Mouse (Mus musculus): ENCODE measurements around the gene Me1. TPM values are rescaled to one million over a fixed set of nuclear protein-coding genes. Genes with fewer than 3 reads are reported as not detected.
A peak's percentile ranks its signal among the peaks of the same experiment; 100 is the strongest.
"Not testable (repeated sequence)": the region's sequence is repeated elsewhere in the genome, so short reads cannot be mapped to it uniquely, and the experiment has no call there.

Gene Me1
- total RNA-seq, 2 experiments from 2014 or later = 61.0 to 63.2 TPM

DNA sequence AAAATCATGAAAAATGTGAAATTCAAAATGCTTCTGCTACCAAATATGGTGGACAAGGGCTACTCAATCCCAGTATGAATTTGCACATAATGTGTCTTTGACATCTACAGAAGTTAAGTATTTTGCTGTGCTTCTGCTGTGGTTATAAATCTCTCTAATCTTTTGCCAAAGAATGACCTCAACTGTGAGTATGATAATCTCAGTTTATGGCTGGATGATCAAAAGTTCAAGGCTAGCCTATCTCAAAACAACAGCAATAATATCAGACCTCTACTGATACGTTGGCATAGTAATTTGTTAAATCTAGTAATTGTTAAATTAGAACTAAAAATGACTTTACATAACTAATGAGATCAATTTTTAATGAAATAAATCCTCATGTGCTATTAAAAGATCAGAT is 80.0 kb downstream of the Me1 start:
- DNase-seq (ENCODE audit: low spot score in 2 of 2) = no peak

DNA sequence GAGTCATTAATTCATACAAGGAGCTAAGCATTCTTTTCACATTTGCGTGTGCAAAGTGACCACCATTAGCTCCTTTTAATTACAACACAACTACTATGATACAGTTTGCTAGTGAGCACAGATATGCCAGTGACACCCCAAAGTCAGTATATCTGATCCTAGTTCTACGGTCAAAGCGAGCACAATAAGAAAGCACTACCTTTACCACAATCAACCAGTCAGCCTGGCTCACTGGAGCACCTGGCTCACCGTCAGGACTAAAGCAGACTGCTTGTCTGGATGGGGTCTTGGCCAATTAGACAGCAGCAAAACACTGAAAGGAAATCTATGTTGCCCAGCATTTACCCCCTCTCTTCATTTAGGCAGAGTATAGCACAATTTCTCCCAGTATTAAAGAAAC is 83.7 kb downstream of the Me1 start:
- DNase-seq (ENCODE audit: low spot score in 2 of 2) = no peak

DNA sequence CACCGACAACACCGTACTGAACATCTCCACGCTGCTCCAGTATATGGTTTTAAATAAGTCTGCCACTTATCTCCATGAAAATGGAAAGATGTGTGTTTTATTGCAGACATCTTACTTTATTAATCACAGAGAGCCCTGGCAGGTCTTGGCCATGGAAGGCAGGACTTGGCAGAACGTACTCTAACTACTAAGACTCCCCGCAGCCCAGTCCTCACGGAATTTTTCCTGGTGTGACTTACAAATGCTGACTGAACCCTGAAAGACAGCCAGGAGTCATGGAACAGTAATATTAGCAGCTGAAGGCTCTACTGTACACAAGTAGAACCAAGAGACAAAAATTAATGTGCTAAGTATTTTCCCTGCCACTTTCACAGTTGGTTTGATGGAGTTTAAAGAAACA is 90.0 kb downstream of the Me1 start:
- DNase-seq (ENCODE audit: low spot score in 2 of 2) = no peak

DNA sequence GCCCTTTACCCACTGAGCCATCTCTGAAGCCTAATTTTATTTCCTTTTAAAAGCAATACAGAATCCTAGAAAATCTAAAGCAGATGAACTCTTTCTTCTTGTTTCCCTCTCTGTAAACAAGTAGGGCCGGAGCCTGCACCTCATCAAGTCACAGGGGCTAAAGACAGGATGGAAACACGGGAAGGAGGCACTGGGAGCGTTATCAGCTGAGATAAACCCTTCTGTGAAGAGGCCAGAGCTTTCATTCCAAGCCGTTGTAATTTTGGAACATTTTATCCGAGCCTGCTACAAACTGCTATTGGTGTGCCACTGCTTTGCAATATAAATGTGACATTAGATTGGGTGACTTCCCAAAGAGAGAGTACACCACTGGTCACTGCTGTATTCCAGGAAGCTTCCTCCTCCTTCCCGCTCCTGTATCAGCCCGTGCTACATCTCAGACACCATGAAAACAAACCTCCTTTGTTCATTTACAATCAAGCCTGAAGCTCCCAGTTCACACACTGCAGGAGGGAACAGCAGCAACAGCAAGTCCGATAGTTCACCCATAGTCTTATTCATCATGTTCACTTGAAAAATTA is 95.9 kb downstream of the Me1 start:
- DNase-seq (ENCODE audit: low spot score in 2 of 2) = no peak

DNA sequence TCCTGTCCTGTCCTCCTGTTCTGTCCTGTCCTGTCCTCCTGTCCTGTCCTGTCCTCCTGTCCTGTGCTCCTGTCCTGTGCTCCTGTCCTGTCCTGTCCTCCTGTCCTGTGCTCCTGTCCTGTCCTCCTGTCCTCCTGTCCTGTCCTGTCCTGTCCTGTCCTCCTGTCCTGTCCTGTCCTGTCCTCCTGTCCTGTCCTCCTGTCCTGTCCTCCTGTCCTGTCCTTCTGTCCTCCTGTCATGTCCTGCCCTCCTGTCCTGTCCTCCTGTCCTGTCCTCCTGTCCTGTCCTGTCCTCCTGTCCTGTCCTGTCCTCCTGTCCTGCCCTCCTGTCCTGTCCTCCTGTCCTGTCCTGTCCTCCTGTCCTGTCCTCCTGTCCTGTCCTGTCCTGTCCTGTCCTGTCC is 98.8 kb downstream of the Me1 start:
- DNase-seq (ENCODE audit: low spot score in 2 of 2) = not testable (repeated sequence)

DNA sequence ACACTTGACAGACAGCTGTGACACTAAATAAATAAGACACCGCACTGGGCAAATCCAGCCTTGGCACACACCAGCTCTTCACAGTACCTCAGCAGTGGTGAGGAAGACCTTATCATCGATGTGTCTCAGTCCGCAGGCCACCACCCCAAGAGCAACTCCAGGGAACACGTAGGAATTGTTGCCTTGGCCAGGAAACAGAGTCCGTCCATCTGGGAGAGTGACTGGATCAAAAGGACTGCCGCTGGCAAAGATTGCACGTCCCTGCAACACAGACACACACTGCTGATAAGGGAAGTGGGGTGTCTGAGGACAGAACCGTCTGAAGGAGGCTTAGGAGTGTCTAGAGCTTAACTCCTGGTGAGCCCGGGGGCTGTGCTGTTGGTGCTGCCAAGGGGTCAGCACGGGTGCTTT is 101.4 kb downstream of the Me1 start:
- DNase-seq (ENCODE audit: low spot score in 2 of 2) = not testable (repeated sequence)

DNA sequence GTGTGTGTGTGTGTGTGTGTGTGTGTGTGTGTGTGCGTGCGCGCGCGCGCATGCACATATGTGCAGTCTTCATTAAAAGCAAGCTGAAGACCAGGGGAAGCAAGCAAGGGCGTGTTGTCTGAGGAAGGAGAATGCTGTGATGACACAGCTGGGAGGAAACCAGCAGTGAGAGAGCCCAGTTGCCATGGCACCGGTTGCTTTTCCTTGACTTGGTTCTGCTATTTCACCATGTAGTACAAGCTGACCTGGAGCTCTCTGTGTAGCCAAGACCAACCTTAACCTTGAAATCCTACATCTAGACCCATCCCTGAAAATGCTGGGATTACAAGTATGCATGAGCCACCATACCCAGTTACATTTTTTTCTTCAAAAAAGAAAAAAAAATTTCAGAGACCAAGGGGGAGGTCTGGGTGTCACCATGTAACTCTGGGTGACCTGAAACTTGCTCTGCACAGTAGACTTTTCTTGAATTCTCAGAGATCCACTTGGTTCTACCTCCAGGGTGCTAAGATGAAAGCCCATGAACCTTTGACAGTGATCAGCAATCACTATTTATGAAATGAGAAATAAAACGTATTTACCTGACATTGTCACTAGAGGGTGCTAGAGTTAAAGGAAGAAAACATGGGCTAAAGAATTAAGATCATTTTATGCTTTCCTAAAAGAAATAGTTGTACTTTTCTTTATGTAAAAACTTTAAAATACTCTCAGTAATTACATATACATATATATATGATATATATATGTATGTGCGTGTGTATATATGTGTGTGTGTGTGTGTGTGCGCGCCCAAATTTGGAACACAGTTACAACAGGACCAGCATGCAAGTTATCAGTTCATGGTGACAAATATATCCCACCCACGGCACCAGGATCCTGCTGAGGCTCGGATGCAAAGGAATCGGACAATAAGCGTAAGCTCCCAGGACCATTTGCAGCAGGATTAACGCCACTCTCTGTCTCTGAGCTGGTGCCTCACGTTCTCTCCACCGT is 102.8 kb downstream of the Me1 start:
- DNase-seq (ENCODE audit: low spot score in 2 of 2) = peak; percentile 48 to 59

DNA sequence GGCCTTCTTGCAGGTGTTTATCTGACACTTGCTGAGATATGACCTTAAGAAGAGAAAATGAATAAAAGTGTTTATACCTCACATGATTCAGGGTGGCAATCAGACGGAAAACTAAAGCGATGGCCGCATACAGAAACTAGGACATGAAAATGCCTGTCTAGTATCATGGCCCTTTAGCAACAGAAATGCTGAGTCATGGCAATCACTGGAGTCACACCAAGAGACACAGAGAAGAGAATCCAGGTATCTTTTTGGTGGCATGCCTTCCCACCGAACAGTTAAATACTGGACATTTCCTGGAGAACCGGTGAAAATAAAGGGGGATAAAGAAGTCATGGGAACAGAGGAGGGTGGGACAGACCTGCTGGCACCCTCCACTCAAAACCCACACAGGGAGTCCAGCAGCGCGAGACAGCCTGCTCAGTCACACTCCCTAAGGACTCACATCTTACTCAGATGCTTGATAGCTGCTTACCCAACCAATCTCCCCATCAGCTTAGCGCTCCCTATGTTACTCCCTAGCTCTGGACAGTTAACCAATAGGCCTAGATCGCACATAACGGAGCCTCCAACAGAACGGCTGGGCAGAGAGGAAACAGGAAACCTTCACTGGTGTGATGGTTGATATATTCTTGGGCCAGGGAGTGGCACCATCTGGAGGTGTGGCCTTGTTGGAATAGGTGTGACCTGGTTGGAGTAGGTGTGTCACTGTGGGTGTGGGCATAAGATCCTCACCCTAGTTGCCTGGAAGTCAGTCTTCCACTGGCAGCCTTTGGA is 108.5 kb downstream of the Me1 start:
- no peak for DNase-seq (ENCODE audit: low spot score in 2 of 2)

DNA sequence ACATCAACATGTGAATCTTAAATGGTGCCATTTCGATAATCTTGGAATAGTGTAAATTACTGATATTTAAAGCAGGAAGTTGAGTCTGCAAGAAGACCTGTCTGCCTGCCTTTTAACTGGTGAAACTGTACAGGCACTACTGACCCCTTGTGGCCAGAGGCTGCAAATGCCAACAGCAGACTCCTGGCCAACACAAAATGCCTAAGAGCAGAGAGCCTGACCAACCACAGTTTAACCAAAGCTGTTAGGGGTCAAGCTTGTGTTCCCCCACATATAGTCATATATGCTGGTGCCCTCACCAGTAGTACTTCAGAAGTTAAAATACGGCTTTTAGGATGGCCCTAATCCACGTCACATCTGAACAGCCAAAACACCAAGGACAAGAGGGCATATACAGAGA is 112.0 kb downstream of the Me1 start:
- DNase-seq (ENCODE audit: low spot score in 2 of 2) = peak; percentile 52 to 83

DNA sequence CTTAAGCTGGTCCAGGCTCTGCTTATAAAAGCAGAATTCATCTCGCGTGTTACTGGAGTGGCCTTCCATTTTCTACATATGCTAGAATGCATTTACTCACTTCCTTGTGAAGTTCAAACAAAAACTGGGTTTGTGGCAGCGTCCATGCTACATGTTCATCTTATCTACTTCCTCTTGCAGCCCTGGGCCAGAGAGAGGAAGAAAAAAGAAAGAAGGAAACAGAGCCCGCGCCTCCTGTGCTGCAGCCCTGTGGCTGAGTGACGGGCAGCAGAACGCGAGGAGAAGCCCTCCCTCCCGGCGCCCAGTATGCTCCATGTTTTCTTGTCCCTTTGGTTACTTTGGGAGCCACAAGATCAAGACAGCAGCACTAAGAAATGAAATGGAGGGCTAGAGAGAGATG is 116.1 kb downstream of the Me1 start:
- no peak for DNase-seq (ENCODE audit: low spot score in 2 of 2)

DNA sequence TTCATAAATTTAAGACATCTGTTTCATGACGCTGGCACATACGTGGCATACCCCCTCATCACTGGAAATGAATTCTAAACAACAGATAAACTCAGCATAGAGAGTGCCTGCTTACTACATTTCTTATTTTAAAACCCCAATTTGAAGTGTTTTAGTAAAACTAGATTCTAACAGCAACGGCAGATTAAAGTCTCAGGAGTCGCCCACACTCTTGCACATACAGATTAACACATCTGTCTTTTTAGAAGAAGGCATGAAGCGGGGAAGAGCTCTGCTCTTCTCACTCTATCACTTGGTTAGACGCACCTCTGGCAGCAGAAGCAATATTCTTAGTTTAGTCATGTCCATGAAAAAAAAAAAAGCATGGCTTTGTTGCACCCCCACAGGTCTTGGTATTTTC is 120.6 kb downstream of the Me1 start:
- no peak for DNase-seq (ENCODE audit: low spot score in 2 of 2)

DNA sequence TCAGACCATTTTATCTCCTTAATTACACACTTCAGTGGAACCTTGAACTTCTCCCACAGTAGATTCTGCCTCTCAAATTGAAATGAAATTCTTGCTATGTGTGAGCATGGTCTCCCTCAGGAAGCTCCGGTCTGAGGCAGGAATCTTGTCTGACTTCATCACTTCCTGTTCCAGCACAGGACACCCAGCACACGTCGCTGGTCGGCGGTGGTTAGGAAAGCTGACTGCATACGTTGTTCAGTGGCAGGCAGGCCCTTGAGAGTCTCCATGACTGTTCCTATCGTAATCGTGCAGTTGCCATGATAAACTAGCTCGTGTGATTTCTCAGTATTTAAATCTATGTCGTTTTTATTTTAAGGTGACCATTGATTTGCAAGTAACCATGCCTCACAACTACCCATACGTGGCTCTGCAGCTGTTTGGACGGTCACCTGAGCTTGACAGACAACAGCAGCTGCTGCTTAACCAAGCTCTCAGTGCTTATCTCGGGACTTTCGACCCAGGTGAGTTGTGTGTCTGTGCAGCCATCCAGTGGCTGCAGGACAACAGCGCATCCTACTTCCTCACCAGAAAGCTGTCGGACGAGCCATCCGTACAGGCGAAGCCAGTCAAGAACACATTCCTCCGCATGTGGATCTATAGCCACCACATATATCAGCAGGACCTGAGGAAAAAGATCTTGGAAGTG is 122.0 kb downstream of the Me1 start:
- no peak for DNase-seq (ENCODE audit: low spot score in 2 of 2)

DNA sequence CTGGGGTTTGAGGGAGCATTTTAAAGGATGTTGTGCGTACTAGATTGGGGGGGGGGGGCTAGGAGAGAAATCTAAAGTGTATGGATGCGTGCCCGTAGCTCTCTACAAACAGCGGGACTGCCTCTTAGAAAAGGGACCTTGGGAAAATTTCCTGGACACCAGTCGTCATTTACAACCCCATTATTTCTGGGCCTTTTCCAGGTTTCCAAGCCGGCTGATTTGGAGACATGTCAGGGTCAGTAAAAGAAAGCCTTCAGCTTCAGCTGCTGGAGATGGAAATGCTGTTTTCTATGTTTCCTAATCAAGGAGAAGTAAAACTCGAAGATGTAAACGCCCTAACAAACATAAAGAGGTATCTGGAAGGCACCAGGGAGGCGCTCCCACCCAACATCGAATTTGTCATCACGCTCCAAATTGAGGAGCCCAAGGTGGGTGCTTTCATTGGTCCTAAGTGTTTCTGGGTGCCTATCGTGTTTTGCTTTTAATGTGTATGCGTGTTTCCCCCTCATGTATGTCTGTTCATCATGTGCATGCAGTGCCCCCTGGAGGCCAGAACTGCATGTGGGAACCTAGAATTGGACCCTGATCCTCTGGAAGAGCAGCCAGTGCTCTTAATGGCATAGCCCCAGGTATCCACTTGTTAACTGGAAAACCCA is 123.0 kb downstream of the Me1 start:
- peak; percentile 52 to 91 for DNase-seq (ENCODE audit: low spot score in 2 of 2)

DNA sequence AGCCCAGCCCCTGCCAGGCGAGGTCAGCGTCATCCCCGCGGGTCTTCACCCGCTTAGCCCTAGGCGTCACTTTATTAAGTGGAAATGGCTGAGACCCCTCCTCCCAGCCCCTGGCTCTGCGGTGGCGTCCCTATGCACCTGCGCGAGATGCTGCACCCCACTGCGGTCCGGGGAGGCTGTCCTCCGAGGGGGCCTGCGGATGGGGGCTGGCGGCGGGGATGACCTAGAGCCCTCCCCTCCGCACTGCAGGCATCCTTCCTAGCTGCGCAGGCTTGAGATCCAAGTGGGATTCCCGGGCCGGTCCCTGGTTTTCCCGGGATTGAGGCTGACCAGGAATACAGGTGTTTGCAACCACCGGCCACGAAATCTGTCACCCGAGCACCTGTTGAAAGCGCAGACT is 123.6 kb downstream of the Me1 start:
- DNase-seq (ENCODE audit: low spot score in 2 of 2) = peak in 1 of 2 experiments; percentile 27

DNA sequence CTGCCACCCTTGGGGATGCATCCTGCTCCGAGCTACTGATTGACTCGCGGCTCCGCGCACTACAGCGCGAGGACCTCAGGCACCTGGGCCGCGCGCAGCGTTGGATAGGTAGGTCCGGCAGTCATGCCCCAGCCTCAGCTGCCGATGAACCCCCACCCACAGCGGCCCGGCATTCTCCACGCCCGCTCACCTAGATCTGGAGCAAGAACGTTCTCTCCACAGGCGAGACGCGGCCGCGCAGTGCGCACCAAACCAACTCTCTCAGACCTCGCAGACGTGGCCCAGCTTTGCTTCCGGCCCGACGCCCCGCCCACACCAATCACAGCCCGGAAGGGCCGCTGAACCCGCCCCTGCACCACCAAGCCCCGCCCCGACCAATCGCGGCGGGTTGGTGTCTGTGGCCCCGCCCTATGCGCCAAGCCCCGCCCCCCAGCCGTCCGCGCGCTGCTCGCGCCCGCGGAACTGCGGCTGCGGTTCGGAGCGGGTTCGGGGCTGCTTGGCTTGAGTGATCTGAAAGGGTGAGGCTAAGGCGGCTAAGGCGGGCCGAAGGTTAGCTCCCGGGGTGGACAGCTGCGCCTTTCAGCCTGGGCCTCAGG is 124.1 kb downstream of the Me1 start, which contains the start of the genes Pgm3 and Rwdd2a:
Pgm3 (minus strand) TSS at position 303 of the 596 bp plus-strand sequence.
Rwdd2a (plus strand) TSS at position 452 of the 596 bp plus-strand sequence.
- peak; percentile 96 to 97 for DNase-seq (ENCODE audit: low spot score in 2 of 2)

DNA sequence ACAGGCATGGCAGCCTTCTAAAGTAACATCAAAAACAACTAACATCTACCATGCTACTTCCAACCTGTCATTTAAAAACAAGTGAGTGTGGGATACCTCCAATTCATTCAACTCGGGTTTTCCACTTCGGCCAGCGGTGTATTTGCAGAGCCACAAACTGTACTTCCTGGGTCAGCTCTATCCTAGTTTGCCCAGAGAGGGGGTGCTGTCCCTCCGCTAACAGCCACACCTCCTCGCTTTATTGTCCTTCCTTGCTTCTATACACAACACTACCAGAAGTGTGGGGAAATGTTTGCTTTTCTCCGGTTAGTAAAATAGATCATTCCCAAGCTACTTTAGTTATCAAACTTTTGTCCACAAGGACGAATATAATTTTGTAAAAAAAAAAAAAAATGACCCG is 124.8 kb downstream of the Me1 start:
- no peak for DNase-seq (ENCODE audit: low spot score in 2 of 2)

DNA sequence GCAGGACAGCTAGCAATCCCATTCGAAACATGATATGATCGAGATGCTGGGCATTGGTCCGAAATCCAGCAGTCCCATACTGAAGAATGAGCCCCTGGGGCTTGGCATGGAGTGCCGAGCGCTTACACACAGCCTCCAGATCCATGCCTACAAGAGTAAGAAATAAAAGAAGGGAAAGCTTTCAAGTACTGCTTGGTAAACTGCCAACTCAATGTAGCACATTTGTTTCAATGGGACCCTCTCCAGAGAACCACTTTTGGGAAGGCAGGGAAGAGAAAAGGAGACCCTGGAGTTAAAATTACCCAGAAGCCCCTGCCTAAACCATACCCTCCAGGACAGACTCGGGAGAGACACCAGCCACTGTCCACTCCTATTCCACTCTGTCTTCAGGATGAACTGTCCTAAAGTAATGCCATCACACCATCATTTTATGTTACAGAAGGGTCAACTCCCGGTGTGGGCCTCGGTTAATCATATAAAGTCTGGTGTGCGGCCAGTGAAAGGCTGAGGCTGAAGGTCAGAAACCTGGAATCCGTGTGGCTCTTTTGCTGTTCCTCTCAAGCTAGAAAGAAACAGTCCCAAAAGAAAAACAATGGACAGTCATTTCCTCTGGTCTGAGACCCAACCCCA is 125.4 kb downstream of the Me1 start:
- DNase-seq (ENCODE audit: low spot score in 2 of 2) = no peak

DNA sequence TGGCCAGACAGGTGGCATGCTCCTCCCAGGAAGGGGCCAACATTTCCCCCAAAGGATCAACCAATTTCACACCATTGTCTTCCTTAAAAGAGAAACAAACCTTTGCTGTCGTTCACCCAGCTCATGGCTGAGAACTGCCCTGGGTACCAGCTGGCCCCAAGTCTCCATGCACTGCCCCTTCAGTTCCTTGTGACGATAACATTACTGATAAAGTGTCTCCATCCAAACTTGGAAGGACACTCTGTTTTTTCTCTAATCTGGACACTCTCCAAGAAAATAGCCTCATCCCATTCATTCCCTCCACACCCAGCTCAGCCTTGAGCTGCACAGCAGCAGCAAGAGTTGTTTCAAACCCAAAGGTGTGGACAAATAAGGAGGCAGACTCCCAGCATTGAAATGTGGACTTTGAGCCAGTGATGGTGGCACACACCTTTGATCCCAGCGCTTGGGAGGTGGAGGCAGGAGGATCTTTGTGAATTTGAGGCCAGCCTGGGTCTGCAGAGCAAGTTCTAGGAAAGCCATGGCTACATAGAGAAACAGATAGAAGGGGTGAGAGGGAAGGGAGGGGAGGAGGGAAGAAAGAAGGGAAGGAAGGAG is 126.3 kb downstream of the Me1 start:
- DNase-seq (ENCODE audit: low spot score in 2 of 2) = no peak

DNA sequence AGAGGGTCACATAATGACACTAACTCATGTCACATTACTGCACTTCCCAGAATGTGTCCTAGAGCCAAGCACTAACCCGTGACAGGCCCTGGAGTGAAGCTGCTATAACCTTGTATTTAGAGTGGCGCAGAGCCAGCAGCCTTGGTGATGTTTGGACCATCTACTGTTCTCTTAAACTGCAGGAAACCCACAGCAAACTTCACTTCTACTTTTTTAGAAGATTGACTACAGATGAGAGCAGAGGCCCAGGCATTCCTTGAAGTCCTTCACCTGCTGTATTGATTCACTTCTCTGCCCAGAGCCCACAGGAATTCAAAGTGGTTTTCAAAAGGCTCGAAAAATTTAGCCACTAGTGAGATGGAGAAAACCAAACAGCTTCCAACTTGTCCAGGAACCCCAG is 135.2 kb downstream of the Me1 start:
- no peak for DNase-seq (ENCODE audit: low spot score in 2 of 2)
